Mouse (Mus musculus) ES-Bruce4 (cell line): Measurements from ENCODE around the gene Tmbim1. TPM values are rescaled to one million over a fixed set of nuclear protein-coding genes. Genes with fewer than 3 reads are reported as not detected.
A peak's percentile ranks its signal among the peaks of the same experiment; 100 is the strongest.

ENCODE experiments used
- H3K27ac ChIP-seq: 2 replicates; pipeline ENCODE4 v1.5.1; 2012; ENCODE audit warnings: low read length, inconsistent platforms; ENCODE audit not compliant: insufficient read depth
- H3K27me3 ChIP-seq: 2 replicates; pipeline ENCODE4 v1.6.1; 2012; ENCODE audit warnings: mild to moderate bottlenecking, low read length, inconsistent platforms; ENCODE audit not compliant: control insufficient read depth, poor library complexity, insufficient read depth, severe bottlenecking
- H3K36me3 ChIP-seq: 2 replicates; pipeline ENCODE4 v1.6.1; 2012; ENCODE audit warnings: inconsistent platforms, mild to moderate bottlenecking, low read length, moderate library complexity; ENCODE audit not compliant: control insufficient read depth, poor library complexity, insufficient read depth, severe bottlenecking
- H3K4me1 ChIP-seq: one replicate; pipeline ENCODE4 v1.8.1; 2011; ENCODE audit warnings: low read length; ENCODE audit not compliant: control insufficient read depth, insufficient read depth
- H3K4me3 ChIP-seq: 2 replicates; pipeline ENCODE4 v1.5.1; 2011; ENCODE audit warnings: low read depth, mild to moderate bottlenecking, low read length
- H3K9ac ChIP-seq: 2 replicates; pipeline ENCODE4 v1.6.1; 2012; ENCODE audit warnings: low read depth, mild to moderate bottlenecking, inconsistent platforms; ENCODE audit not compliant: poor library complexity, severe bottlenecking
- H3K9me3 ChIP-seq: replicated peaks from 2 replicates; pipeline ENCODE4 v1.6.1; 2012; ENCODE audit warnings: mild to moderate bottlenecking, low read length, inconsistent platforms; ENCODE audit not compliant: control insufficient read depth, poor library complexity, insufficient read depth, severe bottlenecking
- CTCF ChIP-seq: IDR thresholded peaks from one replicate; pipeline ENCODE4 v1.8.1; 2011; ENCODE audit warnings: low read depth, low read length
- EP300 ChIP-seq: IDR thresholded peaks from 2 replicates; pipeline ENCODE4 v1.6.1; 2011; ENCODE audit warnings: low read depth, low read length; ENCODE audit not compliant: insufficient read depth
- POLR2A ChIP-seq: IDR thresholded peaks from one replicate; pipeline ENCODE4 v1.8.1; 2011; ENCODE audit warnings: low read length; ENCODE audit not compliant: insufficient read depth
- polyA plus RNA-seq: library from polyadenylated mRNA; stranded (reverse); fragments of >200 nt; gene quantifications from 2 replicates; pipeline ENCODE4 v1.2.4, GENCODE M21; 2011; ENCODE audit warnings: low read depth; ENCODE audit not compliant: missing spikeins, insufficient read depth, insufficient read length

Gene Tmbim1
- polyA plus RNA-seq, 1 experiment: 58.8 TPM

DNA sequence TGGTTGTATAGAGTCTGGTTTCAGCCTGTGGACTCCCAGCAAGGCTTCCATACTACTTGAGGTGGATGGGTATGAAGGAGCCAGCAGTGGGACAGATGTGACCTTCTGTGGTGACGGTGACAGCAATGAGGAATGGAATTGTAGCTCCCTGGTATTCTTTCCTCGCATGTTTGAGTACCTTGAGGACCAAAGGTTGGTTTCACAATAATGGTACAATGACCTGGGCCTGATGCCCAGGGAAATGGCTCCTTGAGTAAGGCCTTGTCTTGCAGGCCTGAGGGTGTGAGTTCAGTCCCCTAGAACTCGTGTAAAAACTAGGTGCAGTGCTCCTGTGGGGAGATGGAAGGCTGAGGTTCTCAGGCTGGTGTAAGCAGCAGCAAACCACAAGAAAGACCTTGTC is 13.3 kb upstream of the Tmbim1 start:
- Histone ChIP-seq H3K4me3 (no peak overlapping the region), H3K27me3 (no peaks in the 10 kb centered on the region), H3K9me3 (no peaks in the 10 kb centered on the region), H3K4me1 (no peaks in the 10 kb centered on the region), H3K27ac (no peak overlapping the region), H3K9ac (no peak overlapping the region), H3K36me3 (no peaks in the 10 kb centered on the region)
- TF ChIP-seq EP300 (no peak), POLR2A (no peak), CTCF (no peak)

GRCm38 (mm10) chr1:74316114-74316827 is 10.8 kb upstream of the Tmbim1 start:
- no peak overlapping the region for H3K4me3 ChIP-seq
- no peaks in the 10 kb centered on the region for H3K27me3 ChIP-seq
- no peaks in the 10 kb centered on the region for H3K9me3 ChIP-seq
- H3K4me1 ChIP-seq: no peaks in the 10 kb centered on the region
- H3K9ac ChIP-seq: no peak overlapping the region
- H3K36me3 ChIP-seq: no peaks in the 10 kb centered on the region
- no peak for TF ChIP-seq POLR2A
- no peak for TF ChIP-seq EP300
- TF ChIP-seq CTCF: no peak
- H3K27ac ChIP-seq: no peak overlapping the region

- Histone ChIP-seq H3K36me3 (no peaks in the 10 kb centered on the region), H3K27ac (no peak overlapping the region), H3K27me3 (no peaks in the 10 kb centered on the region), H3K9ac (no peak overlapping the region), H3K4me1 (peaks cover 2% of the 10 kb centered on the region), H3K9me3 (no peaks in the 10 kb centered on the region), H3K4me3 (no peak overlapping the region)
- no peak for TF ChIP-seq CTCF
- no peak for TF ChIP-seq EP300
- no peak for TF ChIP-seq POLR2A
Observed at GRCm38 (mm10) chr1:74314796-74315195, 9.4 kb upstream of the Tmbim1 start.

GRCm38 (mm10) chr1:74313049-74313692 is 7.7 kb upstream of the Tmbim1 start:
- TF ChIP-seq EP300 (no peak), POLR2A (no peak), CTCF (no peak)
- H3K27ac ChIP-seq: no peak overlapping the region

DNA sequence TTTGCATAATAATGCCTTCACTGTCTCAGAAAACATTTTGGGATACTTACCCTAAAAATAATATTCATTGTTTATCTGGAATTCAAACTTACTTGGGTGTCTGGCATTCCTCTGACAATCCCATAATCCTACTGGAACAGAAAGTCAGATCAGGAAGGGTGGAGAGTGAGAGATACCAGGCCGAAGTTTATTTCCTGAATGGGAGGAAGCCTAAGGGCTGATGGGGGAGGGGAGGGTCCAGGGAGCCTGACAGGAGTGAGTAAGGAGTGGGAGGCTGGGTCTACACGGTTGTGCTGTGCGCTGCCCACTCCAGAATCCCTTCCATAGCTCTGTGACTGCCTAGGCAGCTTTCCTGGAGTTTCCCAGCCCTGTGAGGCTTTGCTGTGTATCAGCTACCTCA is 4.3 kb upstream of the Tmbim1 start:
- H3K27ac ChIP-seq: peak overlapping the region; percentile 74
- H3K9me3 ChIP-seq: no peaks in the 10 kb centered on the region
- H3K4me3 ChIP-seq: no peak overlapping the region

More at GRCm38 (mm10) chr1:74313049-74313692, 7.7 kb upstream of the Tmbim1 start:
- Histone ChIP-seq H3K36me3 (no peaks in the 10 kb centered on the region), H3K4me1 (peaks cover 2% of the 10 kb centered on the region), H3K27me3 (no peaks in the 10 kb centered on the region), H3K4me3 (no peak overlapping the region), H3K9ac (no peak overlapping the region), H3K9me3 (no peaks in the 10 kb centered on the region)

More for the DNA sequence above, 4.3 kb upstream of the Tmbim1 start:
- TF ChIP-seq POLR2A (no peak), EP300 (peak; percentile 51; the same call in 1 of the 2 replicates), CTCF (no peak)
- Histone ChIP-seq H3K36me3 (no peaks in the 10 kb centered on the region), H3K9ac (no peak overlapping the region), H3K4me1 (peaks cover 2% of the 10 kb centered on the region), H3K27me3 (no peaks in the 10 kb centered on the region)
